Mouse (Mus musculus) A20 (cell line): ENCODE results near the gene Arpp19.

ENCODE experiments used
- DNase-seq: peaks from one replicate; pipeline ENCODE4 v3.0.0-alpha.2; 2011; ENCODE audit warnings: low read depth, low spot score

Arpp19 gene

GRCm38 (mm10) chr9:75102131-75102530 lies 64.7 kb downstream of the Arpp19 start:
- no peak for DNase-seq
